Mouse (Mus musculus) lung, embryonic 14.5 days (tissue): Measurements from ENCODE around the gene Smpd3. TPM values are rescaled to one million over a fixed set of nuclear protein-coding genes. Genes with fewer than 3 reads are reported as not detected.

Experiments used
- ATAC-seq: fragments of 200-750 bp; cut with Nextera tagmentation; 2 replicates; pipeline ENCODE4 v1.8.0; 2017; ENCODE audit warnings: mild to moderate bottlenecking, moderate TSS enrichment, moderate library complexity; ENCODE audit not compliant: insufficient read depth
- DNase-seq: peaks from one replicate; pipeline ENCODE4 v3.0.0-alpha.2; 2015
- H3K27ac ChIP-seq: fragments of 300-500 bp; sonication (generic); 2 replicates; pipeline ENCODE4 v1.5.1; 2014; ENCODE audit warnings: low read depth, mild to moderate bottlenecking, moderate library complexity
- H3K27me3 ChIP-seq: fragments of 300-500 bp; sonication (generic); 2 replicates; pipeline ENCODE4 v1.6.1; 2014; ENCODE audit warnings: low read length, control low read depth; ENCODE audit not compliant: insufficient read depth
- H3K36me3 ChIP-seq: fragments of 300-500 bp; sonication (generic); 2 replicates; pipeline ENCODE4 v1.6.1; 2014; ENCODE audit warnings: control low read depth; ENCODE audit not compliant: insufficient read depth
- H3K4me1 ChIP-seq: fragments of 300-500 bp; sonication (generic); 2 replicates; pipeline ENCODE4 v1.6.1; 2014; ENCODE audit warnings: antibody characterized with exemption, control low read depth; ENCODE audit not compliant: insufficient read depth
- H3K4me2 ChIP-seq: fragments of 300-500 bp; sonication (generic); 2 replicates; pipeline ENCODE4 v1.6.1; 2014; ENCODE audit warnings: mild to moderate bottlenecking
- H3K4me3 ChIP-seq: fragments of 300-500 bp; sonication (generic); 2 replicates; pipeline ENCODE4 v1.5.1; 2014; ENCODE audit warnings: low read depth, low read length
- H3K9ac ChIP-seq: fragments of 300-500 bp; sonication (generic); 2 replicates; pipeline ENCODE4 v1.6.1; 2014
- H3K9me3 ChIP-seq: fragments of 300-500 bp; sonication (generic); 2 replicates; pipeline ENCODE4 v1.6.1; 2016; ENCODE audit warnings: low read depth, low read length, control low read depth
- CTCF ChIP-seq: IDR thresholded peaks from 2 replicates; pipeline ENCODE4 v1.5.1; 2016; ENCODE audit warnings: antibody characterized with exemption, low read depth
- WGBS: fragments of 180-500 bp; shearing (Covaris S2); extraction: QIAGEN DNeasy Blood & Tissue Kit; methylation state at CpG from one replicate; pipeline ENCODE4 v1.1.7; 2014; 5-methylcytosine and 5-hydroxymethylcytosine counted together
- polyA plus RNA-seq: library from polyadenylated mRNA; unstranded; fragments of >200 nt; fragmentation: Nextera tagmentation; extraction: Ambion mirVana; gene quantifications from 2 replicates; pipeline ENCODE4 v1.2.1, GENCODE M21; 2014

Smpd3 gene
- polyA plus RNA-seq, 1 experiment from 2014 or later = 0.93 TPM

DNA sequence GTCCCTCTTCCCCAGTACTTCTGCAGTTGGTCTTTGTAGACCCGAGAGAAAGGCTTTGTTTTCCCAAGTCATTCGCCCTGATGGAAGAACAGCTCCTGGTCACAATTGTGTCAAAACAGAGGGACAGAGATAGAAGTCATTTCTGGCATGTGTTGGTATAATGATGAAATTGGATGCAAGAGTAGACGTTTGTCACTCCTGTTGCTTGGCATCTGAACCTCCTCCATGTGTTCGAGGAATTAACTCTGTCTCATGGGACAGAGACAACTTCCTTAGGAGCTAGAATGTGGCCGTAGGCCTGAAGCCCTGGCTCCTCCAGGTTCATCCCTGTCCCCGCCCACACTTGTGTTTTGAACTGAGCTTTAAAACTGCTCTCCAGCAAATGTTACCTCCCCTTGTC, 8.3 kb upstream of the Smpd3 start:
- DNase-seq (no peak), ATAC-seq (no peak)
- H3K9ac ChIP-seq = no peak overlapping the region
- no peak overlapping the region for H3K4me3 ChIP-seq
- H3K27ac ChIP-seq = no peak overlapping the region
- H3K9me3 ChIP-seq = no peaks in the 10 kb centered on the region
- H3K4me2 ChIP-seq = no peak overlapping the region
- no peak for TF ChIP-seq CTCF
- no peaks in the 10 kb centered on the region for H3K27me3 ChIP-seq
- WGBS = 64% methylated on average over 6 of the region's 6 CpGs
- no peaks in the 10 kb centered on the region for H3K36me3 ChIP-seq
- H3K4me1 ChIP-seq = no peaks in the 10 kb centered on the region

DNA sequence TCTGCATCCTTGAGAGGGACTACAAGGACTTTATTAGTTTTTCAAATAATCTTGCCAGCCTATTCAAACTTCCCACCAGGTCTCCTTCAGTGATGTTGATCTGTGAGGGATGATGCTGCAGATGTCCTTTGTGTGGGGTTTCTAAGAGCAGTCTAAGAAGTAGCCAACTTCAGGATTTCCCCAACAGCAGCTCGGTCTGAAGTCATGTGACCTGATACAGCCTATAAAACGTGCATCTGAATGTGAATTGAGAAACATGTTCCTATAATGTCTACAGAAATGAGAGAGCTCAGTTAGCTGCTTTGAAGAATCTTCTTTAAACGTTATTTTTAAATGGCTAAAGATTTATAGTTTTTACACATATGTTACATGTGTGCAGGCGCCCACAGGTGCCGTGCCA, 5.7 kb upstream of the Smpd3 start:
- ATAC-seq = no peak
- no peak overlapping the region for H3K9ac ChIP-seq
- DNase-seq = no peak
- H3K36me3 ChIP-seq = no peaks in the 10 kb centered on the region
- no peaks in the 10 kb centered on the region for H3K9me3 ChIP-seq
- no peak overlapping the region for H3K4me2 ChIP-seq
- 0 out of 2 replicates have a peak, but pooled peaks cover 3% of the 10 kb centered on the region for H3K4me1 ChIP-seq
- TF ChIP-seq CTCF = no peak
- H3K27me3 ChIP-seq = no peaks in the 10 kb centered on the region
- no peak overlapping the region for H3K4me3 ChIP-seq
- no peak overlapping the region for H3K27ac ChIP-seq
- 67% methylated on average over 5 of the region's 5 CpGs for WGBS

DNA sequence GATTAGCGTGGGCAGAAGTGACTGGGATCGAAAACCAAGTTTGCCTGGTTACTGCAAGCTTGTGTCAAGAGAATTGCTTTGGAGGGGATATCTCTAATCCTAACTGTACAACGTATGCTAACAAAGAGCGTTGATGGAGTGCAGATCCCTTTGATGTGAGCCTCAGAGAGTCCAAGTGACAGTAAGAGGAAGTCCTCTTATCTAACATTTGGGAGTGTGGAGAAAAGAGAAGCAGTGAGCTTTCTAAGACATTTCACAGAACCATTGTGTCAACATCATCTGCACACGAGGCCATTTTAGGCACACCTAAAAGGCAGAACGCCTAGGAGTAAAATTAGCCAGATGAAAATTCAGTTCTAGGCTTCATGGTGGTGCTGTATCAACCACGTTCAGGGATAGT, 5.0 kb upstream of the Smpd3 start:
- Histone ChIP-seq H3K9me3 (no peaks in the 10 kb centered on the region), H3K4me2 (no peak overlapping the region), H3K36me3 (no peaks in the 10 kb centered on the region), H3K4me1 (0 out of 2 replicates have a peak, but pooled peaks cover 3% of the 10 kb centered on the region), H3K9ac (no peak overlapping the region), H3K27ac (no peak overlapping the region), H3K27me3 (no peaks in the 10 kb centered on the region), H3K4me3 (no peak overlapping the region)
- 28% methylated on average over 7 of the region's 7 CpGs for WGBS
- no peak for TF ChIP-seq CTCF
- ATAC-seq (no peak), DNase-seq (no peak)

DNA sequence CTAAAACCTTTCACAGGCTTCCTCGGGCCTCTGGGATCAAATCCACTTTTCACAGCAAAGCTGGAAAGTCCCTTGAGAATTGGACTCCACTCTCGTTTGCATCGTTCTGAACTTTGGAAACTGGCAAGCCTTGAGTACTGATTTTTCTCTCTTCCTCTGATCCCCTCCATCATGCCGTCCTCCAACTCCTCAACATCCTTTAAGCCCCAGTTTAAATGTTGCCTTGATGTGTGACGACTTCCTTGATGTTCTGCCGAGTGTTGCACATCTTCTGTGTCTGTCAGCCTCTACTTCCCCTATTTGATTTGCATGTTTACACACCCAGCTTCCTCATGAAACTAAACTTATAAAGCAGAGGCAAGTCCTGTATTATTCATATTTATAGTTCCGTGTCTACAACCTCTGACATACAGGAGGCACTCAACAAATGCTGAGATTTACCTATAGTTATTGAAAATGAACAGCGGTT, 987 bp upstream of the Smpd3 start:
- peaks cover 31% of the 10 kb centered on the region for H3K27me3 ChIP-seq
- DNase-seq (peak; percentile 12), ATAC-seq (no peak)
- H3K36me3 ChIP-seq = no peaks in the 10 kb centered on the region
- peak overlapping the region; percentile 46 for H3K4me3 ChIP-seq
- H3K9ac ChIP-seq = no peak overlapping the region
- 0 out of 2 replicates have a peak, but pooled peaks cover 3% of the 10 kb centered on the region for H3K4me1 ChIP-seq
- H3K4me2 ChIP-seq = peak overlapping the region; percentile 58
- H3K27ac ChIP-seq = no peak overlapping the region
- no peak for TF ChIP-seq CTCF
- H3K9me3 ChIP-seq = no peaks in the 10 kb centered on the region
- 31% methylated on average over 8 of the region's 8 CpGs for WGBS

DNA sequence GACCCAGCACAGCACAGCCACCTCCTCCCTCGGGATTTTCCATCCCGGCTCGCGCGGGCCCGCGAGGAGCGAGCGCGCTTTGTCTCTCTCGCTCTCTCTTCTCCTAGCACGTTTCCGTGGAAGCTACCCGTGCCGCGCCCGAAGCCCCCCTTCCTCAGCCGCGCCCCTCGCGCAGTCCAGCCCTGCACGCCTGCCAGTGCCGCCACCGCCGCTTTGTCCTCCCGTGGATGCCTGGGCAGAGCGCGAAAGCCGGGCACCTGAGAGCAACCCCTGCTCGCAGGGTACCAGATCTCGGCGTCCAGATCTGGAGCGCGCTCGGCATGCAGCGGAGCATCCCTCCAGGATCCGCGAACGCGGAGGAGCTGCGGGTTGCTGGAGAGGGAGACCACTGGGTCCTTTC, 1.2 kb downstream of the Smpd3 start:
- no peak for TF ChIP-seq CTCF
- DNase-seq (no peak), ATAC-seq (no peak)
- no peaks in the 10 kb centered on the region for H3K36me3 ChIP-seq
- H3K4me2 ChIP-seq = no peak overlapping the region
- no peak overlapping the region for H3K9ac ChIP-seq
- 3% methylated on average over 41 of the region's 41 CpGs for WGBS
- no peaks in the 10 kb centered on the region for H3K9me3 ChIP-seq
- peaks cover 31% of the 10 kb centered on the region for H3K27me3 ChIP-seq
- H3K4me3 ChIP-seq = no peak overlapping the region
- H3K27ac ChIP-seq = no peak overlapping the region
- 0 out of 2 replicates have a peak, but pooled peaks cover 3% of the 10 kb centered on the region for H3K4me1 ChIP-seq

DNA sequence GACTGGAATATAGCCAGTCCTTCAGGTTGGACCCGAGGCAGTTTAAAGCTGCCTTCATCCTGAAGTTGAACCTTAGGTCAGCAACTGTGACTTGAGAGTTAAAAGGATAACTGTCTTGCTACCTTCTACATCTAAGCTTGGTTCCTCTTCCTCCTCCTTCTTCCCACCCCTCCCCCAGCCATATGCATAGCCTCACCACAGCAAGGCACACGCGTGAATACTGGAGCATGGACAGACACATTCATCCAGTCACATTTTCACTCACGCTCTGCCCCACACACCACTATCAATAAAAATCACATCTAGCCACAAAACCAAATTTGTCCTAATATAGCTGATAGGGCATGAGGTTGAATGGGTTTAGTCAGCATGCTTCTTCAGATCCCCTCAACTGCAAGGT, 1.8 kb downstream of the Smpd3 start:
- Histone ChIP-seq H3K9ac (no peak overlapping the region), H3K27me3 (peaks cover 31% of the 10 kb centered on the region), H3K4me3 (no peak overlapping the region), H3K27ac (no peak overlapping the region), H3K9me3 (no peaks in the 10 kb centered on the region), H3K4me1 (0 out of 2 replicates have a peak, but pooled peaks cover 3% of the 10 kb centered on the region), H3K36me3 (no peaks in the 10 kb centered on the region), H3K4me2 (no peak overlapping the region)
- TF ChIP-seq CTCF = no peak
- no peak for ATAC-seq
- 70% methylated on average over 4 of the region's 4 CpGs for WGBS
- DNase-seq = no peak

DNA sequence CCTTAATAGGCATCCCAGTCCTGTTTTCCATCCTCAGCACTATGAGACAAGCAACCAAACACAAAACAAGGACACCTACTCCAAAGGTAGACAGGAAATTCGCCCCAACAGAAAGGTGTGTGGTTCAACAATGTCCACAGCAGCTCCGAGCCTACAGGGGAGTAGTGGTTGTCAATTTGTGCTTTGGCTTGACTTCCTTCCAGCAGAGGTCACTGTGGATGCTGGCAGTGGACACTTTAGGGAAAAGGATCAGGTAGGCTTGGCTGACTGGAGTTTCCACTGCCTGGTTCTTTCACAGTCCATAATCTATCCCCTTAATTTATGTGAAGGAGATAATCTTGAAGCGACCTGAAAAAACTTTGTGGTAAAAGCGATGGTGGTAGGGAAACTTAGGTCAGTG, 2.6 kb downstream of the Smpd3 start:
- no peaks in the 10 kb centered on the region for H3K9me3 ChIP-seq
- 46% methylated on average over 4 of the region's 4 CpGs for WGBS

More for the DNA sequence above, 2.6 kb downstream of the Smpd3 start:
- Histone ChIP-seq H3K27ac (no peak overlapping the region), H3K4me1 (0 out of 2 replicates have a peak, but pooled peaks cover 3% of the 10 kb centered on the region), H3K4me2 (no peak overlapping the region), H3K9ac (no peak overlapping the region), H3K27me3 (peaks cover 31% of the 10 kb centered on the region), H3K36me3 (no peaks in the 10 kb centered on the region), H3K4me3 (no peak overlapping the region)
- TF ChIP-seq CTCF = peak; percentile 46; the same call in 1 of the 2 replicates
- no peak for ATAC-seq
- DNase-seq = peak; percentile 10
